Comparison of ENCODE assay signal across 15 mouse cellular contexts in genomic region chr2:125801947-125802346, GRCm38 (mm10).
"Had no signal": no experiment of that assay in that cellular context is flagged by ENCODE, and none has a peak within 500 bp of the region (broad histone marks: within the 10 kb centered on the region; RNA-seq: fewer than 3 reads in every experiment).

No protein-coding gene starts in this region.

- H3K9me3 ChIP-seq: limb, embryonic 10.5 days; liver, embryonic 15.5 days; neural tube, embryonic 12.5 days had no signal

- DNase-seq: kidney, adult 8-10 months; kidney, postnatal 25 days; layer of hippocampus, adult 9-11 months; lung, adult 2 months; lung, postnatal 10 days; thymus, adult 18-20 months; thymus, postnatal 14 days had no signal

- H3K9ac ChIP-seq: liver, embryonic 15.5 days; midbrain, embryonic 12.5 days; neural tube, embryonic 12.5 days had no signal

- H3K4me1 ChIP-seq: limb, embryonic 10.5 days; liver, embryonic 15.5 days; midbrain, embryonic 12.5 days; neural tube, embryonic 12.5 days had no signal

- H3K4me3 ChIP-seq: limb, embryonic 10.5 days; liver, embryonic 15.5 days; megakaryocyte, embryonic 14.5 days; midbrain, embryonic 12.5 days; neural tube, embryonic 12.5 days had no signal

- H3K4me2 ChIP-seq: liver, embryonic 11.5 days; liver, embryonic 15.5 days; midbrain, embryonic 12.5 days; neural tube, embryonic 12.5 days had no signal

- H3K36me3 ChIP-seq: limb, embryonic 10.5 days; liver, embryonic 15.5 days; midbrain, embryonic 12.5 days; neural tube, embryonic 12.5 days had no signal

- H3K27me3 ChIP-seq: liver, embryonic 15.5 days; midbrain, embryonic 12.5 days; neural tube, embryonic 12.5 days had no signal

- H3K27ac ChIP-seq: limb, embryonic 10.5 days; liver, embryonic 15.5 days; macrophage; midbrain, embryonic 12.5 days; neural tube, embryonic 12.5 days; stomach, postnatal 0 days had no signal
